Mouse (Mus musculus): ENCODE results near the gene Mpo.

DNA sequence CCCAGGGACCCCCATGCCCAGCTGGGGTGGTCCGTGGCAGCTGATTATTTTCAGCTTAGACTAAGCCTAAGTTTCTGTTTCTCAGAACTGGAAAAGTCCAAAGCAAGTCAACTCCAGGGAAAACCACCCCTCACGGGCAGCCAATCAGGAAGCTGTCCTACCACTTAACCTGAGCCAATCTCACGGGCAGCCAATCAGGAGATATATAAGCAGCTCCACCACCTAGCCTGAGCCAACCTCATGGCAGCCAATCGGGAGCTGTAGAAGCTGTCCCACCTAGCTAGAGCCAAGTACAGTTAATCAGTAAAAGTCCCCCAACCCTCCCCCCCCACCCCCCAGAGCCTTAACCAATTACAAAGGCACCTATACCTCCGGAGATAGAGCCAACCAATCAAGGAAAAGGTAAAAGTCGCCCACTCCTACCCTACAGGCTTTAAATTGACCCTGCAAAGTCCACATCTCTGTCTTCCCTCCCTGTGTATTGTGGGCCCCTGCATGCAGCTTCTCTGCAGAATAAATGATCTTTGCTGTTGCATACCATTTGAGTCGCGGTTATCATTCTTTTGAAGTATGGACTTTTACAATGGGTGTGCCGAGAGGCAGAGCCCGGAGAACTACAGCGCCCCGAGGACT is 53.7 kb downstream of the Mpo start:
- TF ChIP-seq POLR2A (IDR thresholded peaks at IDR 0.05; ENCODE audit: borderline replicate concordance, insufficient read depth, low read length) (no peak), CTCF (IDR thresholded peaks at IDR 0.05; ENCODE audit: borderline replicate concordance, insufficient read depth, low read depth, low read length) (no peak)
